Mouse (Mus musculus): ENCODE results near the gene Smad6. TPM values are rescaled to one million over a fixed set of nuclear protein-coding genes. Genes with fewer than 3 reads are reported as not detected.
A peak's percentile ranks its signal among the peaks of the same experiment; 100 is the strongest.

The Smad6 gene
- polyA plus RNA-seq, 1 experiment, result 3.1 TPM

DNA sequence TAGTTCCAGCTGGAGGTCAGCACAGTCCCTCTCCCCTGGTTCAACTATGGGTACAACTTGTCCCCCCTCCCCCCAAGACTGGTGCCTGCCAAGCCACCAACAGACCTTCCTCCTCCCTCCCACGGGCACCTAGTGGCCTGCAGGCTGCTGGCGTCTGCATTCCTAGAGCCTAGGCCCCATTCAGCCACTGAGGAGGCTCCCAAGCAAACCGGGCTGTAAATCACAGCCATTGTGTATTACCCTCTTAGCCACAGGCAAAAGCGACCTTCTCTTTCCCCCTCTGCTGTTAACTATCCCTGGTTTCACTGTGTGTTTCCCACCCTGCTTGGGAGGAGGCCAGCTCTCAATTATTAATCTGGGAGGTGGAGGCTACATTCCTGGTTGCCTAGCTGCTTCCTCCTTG lies 56.3 kb downstream of the Smad6 start:
- no peak for DNase-seq (ENCODE audit: extremely low spot score in 1 of 2, low spot score in 1 of 2)

DNA sequence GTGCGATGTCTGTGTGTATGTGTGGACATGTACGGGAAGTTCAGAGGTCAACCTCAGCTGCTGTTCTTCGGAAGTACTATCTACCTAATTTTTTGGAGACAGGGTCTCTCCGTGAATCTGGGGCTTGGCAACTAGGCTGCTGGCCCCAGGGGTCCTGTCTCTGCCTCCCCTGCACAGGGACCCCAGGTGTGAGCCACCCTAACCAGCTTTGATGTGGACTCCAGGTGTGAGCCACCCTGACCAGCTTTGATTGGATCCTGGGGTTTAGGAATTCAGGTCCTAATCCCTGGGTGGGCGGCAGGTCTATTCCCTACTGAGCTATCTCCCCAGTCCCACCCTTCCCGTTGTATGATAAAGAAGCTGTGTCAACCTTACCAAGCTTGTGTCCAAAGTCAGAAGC lies 60.0 kb downstream of the Smad6 start:
- DNase-seq (ENCODE audit: extremely low spot score in 1 of 2, low spot score in 1 of 2), result no peak

DNA sequence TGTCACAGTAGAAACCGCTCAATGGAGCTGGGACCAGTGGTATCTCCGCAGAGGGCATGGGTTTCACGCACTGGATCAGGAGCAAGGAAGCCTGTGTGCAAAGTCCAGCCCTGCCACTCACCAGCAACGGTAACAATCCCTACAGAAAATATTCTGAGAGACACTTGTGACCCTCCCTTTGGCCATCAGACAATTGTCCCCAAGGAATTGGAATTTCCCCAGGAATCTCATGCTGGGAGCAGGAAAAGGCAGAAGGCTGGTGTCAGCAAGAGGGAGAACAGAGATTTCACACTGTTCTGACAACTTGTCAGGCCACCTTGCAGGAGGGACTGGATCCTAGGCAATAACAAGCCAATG lies 61.1 kb downstream of the Smad6 start:
- no peak for DNase-seq (ENCODE audit: extremely low spot score in 1 of 2, low spot score in 1 of 2)

DNA sequence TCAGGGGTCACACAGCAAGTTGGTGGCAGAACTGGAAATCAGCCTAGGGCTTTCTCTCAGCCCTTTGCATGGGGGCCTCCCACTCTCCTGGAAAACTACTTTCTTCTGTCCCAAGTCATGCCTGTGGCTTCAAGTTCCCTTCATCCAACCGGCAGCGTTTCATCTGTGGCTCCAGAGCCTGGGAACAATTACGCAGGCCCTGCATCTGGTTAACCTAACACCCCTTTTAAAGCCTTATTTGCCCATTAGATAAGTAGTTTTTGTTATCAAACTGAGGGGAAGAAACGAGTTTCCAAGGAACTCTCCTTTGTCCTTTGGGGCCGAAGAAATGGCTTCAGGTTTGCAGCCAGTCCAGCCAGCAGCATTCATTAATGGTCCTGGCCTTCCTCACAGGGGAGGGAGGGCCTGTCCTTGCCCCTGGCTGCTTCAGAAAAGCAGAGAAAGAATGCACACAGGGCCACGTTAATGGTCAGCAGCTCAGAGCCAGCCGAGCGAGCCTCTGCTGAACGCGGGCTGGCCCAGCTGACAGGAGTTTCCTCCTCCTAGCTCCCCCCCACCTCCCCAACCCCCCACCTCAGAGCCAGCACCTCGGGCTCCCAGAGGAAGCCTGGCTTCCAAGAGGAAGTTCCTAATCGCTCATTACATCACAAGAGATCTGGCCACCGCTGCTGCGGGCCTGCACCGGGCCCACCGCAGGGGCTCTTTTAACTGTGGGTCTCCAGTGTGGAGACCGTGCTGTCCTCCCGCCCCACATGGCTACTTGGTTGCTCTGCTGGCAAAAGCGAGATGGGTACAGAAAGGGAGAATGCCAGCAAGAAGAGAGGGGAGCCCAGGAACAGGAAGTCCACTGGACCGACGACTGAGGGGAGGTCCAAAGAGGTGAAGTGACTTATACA lies 61.7 kb downstream of the Smad6 start:
- DNase-seq (ENCODE audit: extremely low spot score in 1 of 2, low spot score in 1 of 2), result peak in 1 of 2 experiments; percentile 9

DNA sequence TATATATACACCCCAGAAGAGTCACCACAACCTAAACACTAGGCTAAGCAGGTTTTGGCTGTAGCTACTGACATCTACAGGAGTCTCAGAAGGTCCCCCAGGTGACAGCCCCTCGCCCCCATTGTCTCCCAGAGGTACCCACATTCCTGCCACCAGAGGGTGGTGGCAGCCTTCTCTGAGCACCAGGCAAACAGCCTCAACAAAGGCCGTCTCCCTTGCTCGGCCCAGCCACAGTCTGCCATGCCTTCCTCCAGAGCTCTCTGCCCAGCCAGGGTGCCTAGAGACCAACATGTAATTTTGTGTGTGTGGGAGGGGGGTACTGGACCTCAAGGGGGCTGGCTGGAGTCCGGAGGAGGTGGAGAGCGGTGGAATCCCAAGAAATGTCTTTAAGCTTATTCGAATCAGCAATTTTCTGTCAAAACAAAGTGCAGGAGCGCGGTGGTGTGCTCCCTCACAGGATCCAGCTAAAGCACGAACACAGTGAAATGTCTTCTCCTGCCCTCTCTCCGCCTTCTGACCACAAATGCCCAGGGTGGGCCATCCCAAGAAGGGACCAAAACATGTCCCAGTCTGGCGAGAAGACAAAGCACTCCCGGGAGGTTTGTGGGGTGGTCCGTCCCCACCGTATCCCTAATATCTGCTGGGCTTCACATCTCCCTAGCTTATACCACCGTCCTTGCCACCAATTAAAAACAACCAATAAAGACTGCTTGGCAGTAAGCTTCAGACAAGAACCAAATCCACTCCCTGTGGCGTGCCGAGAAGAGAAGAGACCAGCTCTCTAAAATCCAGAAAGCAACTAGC lies 62.5 kb downstream of the Smad6 start:
- DNase-seq (ENCODE audit: extremely low spot score in 1 of 2, low spot score in 1 of 2), result peak in 1 of 2 experiments; percentile 22

DNA sequence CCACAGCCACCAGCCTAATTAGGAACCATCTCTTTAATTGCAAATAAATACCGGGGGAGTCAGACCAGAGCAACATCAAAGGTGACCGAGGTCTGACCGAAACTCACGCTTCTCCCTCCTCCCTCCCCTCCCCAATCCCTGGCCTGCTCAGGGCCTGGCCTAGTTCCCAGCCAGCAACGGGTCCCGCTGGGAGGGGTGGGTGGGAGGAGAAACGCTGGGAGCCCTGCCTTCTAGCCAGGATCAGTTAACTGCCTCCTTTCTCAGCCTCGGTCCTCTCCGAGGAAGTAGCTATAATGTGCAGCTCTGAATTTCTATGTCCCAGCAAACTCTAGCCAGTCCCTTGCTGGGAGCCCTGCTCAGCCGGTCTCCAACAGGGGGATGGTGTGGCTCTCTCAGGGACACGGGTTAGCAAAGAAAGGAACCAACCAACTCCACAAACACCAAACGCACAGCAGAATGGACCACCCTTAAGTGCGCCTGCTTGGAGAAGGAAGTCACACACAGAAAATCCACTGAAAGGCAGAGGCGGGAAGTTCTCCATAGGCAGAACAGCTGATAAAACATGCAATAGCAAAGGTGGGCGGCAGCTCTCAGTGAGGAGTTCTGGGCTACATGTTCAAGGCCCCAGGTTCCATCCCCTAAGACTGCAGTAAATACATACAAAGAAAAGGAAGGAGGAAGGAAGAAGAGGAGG lies 63.4 kb downstream of the Smad6 start:
- no peak for DNase-seq (ENCODE audit: extremely low spot score in 1 of 2, low spot score in 1 of 2)

DNA sequence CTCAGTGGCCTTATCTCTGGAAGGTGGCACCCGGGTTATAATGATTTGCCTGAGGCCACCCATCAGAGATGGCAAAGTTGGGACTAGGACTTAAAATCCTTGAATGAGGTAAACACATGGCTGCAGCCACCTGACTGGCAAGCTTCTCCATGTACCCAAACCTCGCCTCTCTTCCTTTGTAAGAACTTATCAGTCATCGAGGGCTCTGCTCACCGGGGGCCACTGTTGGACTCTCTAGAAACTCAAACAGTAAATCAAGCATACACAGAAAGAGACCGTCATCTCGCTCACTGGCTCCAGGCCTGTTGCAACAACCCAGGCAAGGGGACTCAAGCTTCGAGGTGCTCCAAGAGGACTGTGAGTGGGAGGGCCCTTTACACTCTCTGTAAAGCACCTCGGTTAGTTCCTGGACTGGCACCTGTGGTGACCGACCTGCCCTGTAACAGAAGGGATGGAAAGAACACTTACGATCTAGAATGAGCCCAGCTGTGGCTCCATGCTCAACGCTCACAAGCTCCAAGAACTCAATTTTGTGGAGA lies 64.1 kb downstream of the Smad6 start:
- DNase-seq (ENCODE audit: extremely low spot score in 1 of 2, low spot score in 1 of 2), result no peak

DNA sequence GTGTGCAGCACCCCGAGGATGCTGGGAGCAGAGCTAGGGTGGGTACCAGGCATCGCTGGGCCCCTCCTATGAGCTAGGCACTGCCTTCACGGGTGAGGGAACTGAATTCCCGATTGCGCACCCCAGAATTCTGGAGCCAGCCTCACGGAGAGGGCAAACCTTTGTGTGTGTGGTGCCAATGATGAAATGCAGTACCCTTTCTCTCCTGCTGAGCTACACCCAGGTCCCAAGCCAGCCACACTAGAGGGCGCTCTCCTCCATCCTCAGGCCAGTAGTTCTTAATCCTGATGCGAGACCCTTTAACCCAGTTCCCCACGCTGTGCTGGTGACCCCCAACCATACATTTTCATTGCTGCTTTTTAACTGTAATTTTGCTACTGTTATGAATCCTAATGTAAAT lies 65.8 kb downstream of the Smad6 start:
- peak in 1 of 2 experiments; percentile 82 for DNase-seq (ENCODE audit: extremely low spot score in 1 of 2, low spot score in 1 of 2)

DNA sequence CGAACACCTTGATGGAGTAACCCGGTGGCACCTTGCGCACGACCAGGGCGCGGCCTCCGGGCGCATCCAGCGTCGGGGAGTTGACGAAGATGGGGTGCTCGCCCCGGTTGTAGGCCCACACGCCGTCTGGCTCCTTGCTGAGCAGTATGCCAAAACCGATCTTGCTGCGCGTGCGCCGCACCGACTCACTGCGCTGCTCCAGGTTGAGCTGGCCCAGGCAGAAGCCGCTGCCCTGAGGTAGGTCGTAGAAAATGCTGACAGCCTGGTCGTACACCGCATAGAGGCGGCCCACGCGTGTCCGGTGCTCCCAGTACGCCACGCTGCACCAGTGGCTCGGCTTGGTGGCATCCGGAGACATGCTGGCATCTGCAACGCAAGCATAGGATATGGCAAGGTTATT lies 68.2 kb downstream of the Smad6 start:
- peak in 1 of 2 experiments; percentile 38 for DNase-seq (ENCODE audit: extremely low spot score in 1 of 2, low spot score in 1 of 2)

DNA sequence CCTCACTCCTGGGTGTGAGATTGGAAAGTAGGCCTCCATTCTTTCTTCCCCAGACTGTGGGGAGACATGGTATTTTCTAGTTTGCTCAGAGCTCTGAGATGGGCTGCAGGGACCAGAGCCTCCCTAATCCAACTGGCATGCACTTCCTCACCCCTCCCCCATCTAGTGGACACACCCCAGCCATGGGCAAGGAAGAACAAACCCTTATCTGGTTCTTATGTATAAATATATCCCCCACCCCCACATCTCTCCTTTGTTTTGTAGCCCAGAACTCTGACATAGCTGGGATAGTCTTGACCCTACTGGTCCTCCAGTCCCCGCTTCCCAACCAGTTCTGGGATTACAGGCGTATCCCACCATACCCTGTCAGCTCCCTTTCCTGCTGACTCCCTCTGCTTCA lies 69.3 kb downstream of the Smad6 start:
- no peak for DNase-seq (ENCODE audit: extremely low spot score in 1 of 2, low spot score in 1 of 2)

DNA sequence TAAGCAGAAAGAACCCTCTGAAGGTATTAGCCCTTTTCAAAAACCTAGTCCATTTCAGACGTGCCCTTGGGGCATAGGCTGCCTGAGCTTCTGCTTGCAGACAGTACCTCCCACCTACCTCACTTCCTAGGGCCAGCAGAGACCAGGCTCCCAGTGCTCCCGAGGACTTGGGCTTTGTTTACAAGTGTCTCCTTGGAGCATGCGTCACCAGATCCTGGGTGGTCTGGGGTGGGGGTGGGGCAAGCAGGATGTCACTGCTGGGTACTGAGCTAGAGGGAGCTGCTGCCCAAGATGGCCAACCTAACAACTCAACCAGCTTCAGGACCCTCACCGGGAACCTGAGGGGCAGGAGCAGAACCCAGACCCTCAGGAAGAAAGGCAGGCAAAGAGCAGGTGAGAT lies 71.5 kb downstream of the Smad6 start:
- DNase-seq (ENCODE audit: extremely low spot score in 1 of 2, low spot score in 1 of 2), result no peak

DNA sequence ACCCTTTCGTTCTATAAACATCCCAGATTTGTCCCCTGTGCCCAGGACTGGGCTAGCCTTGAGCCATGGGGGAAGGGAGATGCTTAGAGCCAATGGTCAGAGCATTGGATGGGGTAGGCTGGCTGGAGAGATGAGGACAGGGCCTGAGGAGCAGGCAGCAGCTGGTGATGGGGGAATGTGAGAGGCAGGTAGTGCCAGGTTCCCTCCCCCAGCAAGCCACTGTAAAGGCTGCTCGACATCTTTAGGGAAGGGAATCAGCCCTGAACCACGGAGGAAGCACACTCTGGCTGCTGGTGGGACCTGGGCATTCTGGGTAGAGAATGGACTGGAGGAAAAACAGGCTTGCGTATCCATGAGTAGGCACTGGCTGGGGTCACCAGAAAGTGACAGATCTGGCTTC lies 72.5 kb downstream of the Smad6 start:
- no peak for DNase-seq (ENCODE audit: extremely low spot score in 1 of 2, low spot score in 1 of 2)

DNA sequence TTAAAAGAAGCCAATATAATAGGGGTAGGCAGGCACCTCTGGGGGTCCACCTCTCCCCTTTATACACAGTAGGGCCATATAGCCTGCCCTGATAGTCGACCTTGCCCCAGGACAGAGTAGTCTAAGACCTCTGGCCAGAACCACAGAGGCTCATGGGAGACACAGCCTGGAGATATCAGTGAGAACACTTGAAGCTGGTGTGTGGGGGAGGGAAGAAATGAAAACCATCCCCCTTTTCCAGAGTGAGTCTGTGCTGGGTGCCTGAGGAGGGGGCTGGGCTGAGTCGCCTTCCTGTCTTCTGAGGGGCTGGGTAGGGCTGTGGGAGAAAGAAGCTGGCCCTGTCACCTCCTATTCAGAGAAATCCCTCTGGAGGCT lies 79.3 kb downstream of the Smad6 start:
- no peak for DNase-seq (ENCODE audit: extremely low spot score in 1 of 2, low spot score in 1 of 2)

DNA sequence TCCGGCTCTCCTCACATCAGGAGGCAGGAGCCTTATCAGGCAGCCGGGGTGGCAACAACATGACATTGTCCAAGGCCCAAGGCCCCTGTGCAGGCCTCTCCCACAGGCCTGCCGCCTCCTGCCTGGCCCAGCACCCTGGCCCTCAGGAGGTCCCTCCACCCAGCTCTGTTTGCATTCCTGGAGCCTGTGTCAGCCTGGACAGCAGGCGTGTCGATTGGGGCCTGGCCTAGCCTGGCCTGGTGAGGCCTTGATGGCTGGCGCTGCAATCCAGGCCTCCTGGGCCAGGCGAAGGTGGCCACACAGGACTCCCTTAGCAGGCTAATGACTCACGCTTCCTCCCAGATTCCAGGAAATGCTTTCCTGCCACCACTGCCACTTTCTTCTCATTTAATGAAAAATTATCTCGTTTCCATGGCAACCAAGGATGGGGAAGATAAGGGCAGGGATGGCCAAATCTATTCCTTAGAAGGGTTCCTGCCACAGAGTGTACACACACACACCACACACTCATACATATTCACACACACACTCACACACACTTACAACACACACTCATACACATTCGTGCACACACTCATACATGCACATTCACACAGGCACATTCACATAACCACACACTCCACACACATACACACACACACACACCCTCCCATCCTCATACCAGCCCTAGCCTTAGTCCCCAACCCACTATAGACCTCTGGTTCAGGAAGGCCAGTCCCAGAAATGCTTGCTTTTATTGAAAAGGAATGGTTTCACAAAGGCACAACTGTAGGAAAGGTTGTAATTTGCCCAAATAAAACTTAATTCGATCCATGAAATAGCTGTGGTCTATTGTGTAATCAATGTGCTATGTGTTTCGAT lies 79.9 kb downstream of the Smad6 start:
- DNase-seq (ENCODE audit: extremely low spot score in 1 of 2, low spot score in 1 of 2), result no peak

DNA sequence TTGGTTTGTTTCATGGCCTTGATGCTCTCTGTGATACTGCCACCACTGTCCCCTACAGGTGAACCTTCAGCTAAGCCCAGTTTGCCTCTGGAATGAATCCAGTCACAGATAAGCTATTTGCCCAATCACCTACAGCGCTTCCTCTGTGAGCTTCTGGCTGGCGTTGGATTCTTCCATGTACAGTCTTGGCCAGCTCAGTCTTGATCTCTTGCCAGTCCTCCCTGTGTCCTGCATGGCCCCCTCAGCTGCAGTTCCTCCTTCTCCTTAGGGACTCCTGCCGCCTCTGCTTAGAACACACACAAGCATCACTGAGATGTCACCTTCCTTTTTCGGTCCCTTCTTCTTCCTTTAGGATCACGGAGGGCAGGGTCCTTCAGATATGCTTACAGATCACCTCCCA lies 85.6 kb downstream of the Smad6 start:
- no peak for DNase-seq (ENCODE audit: extremely low spot score in 1 of 2, low spot score in 1 of 2)

DNA sequence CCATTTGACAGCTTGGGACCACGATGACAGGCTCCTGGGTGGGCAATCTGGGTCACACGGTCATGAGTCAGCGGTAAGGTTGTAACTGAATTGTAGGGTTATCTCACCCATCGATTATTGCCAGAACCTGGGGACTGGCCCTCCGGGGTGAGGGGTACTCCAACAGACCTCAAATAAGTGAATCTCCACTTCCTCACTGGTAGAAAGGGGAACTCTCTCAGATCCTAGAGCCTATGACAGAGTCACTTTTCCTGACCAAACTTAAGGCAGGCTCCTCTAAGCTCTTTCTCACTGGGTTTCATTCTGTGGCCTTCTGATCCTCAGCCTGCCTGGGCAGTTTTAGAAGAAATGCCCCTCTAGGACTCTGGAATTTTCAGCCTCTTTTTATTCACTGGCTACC lies 88.8 kb downstream of the Smad6 start:
- DNase-seq (ENCODE audit: extremely low spot score in 1 of 2, low spot score in 1 of 2), result no peak

DNA sequence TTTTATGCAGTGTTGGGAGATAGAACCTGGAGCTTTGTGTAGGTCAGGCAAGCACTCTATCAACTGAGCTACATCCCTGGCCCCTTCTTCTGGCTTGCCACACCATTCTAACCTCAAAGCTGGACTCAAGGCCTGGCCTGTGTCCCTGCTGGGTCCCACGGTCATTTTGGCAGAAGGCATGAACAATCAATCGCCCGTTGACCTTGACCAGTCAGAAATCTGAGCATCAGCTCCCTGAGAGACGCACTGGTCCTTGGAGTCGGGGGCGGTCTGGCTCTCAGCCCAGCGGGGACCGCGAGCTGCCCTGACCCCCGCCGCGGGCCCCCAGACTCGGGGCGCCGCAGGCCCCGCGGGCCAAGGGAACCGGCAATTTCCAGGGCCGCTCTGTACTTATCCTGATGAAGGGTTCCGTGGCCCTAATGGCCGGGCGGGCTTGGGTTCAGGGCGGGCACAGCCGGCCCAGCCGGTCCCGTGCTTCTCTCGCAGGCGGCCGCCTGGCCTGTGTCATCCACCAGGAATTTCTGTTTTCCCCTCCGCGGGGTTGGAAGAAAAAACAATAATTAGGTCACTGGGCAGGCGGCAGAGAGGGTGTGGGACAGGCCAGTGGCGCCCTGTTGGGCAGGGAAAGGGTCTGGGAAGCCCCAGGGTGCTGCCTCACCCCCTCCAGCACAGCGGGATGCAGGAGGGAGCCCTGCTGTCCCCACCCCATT lies 94.4 kb downstream of the Smad6 start:
- no peak for DNase-seq (ENCODE audit: extremely low spot score in 1 of 2, low spot score in 1 of 2)

DNA sequence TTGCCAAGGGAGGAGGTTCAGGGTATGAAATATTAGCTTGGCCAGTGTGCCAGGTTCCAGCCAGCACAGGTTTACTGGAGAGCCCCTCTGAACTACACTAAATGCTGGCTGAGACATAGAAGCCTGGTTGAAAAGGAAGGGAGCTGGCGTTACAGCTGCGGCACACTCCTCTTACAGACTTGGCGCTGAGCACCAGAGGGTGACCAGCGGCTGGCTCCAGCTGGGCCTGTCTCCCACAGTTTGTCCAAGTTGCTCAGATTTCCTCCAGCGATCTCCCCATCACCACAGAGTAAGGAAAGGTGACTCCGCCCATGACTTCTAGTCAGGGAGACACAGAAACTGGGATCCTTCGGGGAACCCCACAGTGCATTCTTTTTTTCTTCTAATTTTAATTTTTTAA lies 95.5 kb downstream of the Smad6 start:
- DNase-seq (ENCODE audit: extremely low spot score in 1 of 2, low spot score in 1 of 2), result no peak

DNA sequence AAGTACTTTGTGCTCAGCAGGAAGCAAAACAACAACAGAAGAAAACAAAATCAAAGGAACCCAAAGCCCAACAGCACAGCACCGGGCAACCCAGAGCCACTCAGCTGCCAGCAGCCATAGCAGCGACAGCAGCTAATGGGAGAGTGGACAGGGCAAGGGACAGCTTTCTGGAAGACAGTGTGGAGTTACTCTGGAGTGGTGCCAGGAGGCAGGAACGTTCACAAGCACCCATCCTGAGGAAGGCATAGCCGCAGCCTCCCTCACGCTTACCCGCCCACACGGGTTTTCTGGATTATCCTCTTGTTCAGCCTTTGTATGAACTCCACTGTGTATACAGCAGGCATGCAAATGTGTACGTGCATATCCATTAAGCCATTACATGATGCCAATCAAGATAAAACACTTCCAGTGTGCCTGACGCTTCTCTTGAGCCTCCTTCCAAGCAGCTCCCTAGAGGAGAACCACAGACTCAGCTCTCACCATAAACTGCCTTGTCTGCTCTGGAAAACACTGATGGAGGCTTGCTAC lies 98.6 kb downstream of the Smad6 start:
- no peak for DNase-seq (ENCODE audit: extremely low spot score in 1 of 2, low spot score in 1 of 2)

All from frontal cortex, adult 2 months (tissue).